Mouse (Mus musculus) lung, adult 2 months (tissue): Measurements from ENCODE around the gene BC037034. TPM values are rescaled to one million over a fixed set of nuclear protein-coding genes. Genes with fewer than 3 reads are reported as not detected.
"Not testable (repeated sequence)": the region's sequence is repeated elsewhere in the genome, so short reads cannot be mapped to it uniquely, and the experiment has no call there.

Source experiments
- DNase-seq: peaks from one replicate; pipeline ENCODE4 v3.0.0; 2022
- H3K4me1 ChIP-seq: fragments of 200-500 bp; 2 replicates; pipeline ENCODE4 v1.6.1; 2011; ENCODE audit warnings: low read length; ENCODE audit not compliant: control insufficient read depth, insufficient read depth
- H3K4me3 ChIP-seq: fragments of 200-500 bp; replicated peaks from 2 replicates; pipeline ENCODE3; 2011; ENCODE audit warnings: low read depth, mild to moderate bottlenecking, control low read depth, low read length; ENCODE audit errors: extremely low read depth
- CTCF ChIP-seq: fragments of 200-500 bp; IDR thresholded peaks from 2 replicates; pipeline ENCODE4 v1.5.1; 2011; ENCODE audit warnings: mild to moderate bottlenecking, low read length, control low read depth; ENCODE audit not compliant: insufficient read depth
- POLR2A ChIP-seq: fragments of 200-500 bp; IDR thresholded peaks from 2 replicates; pipeline ENCODE4 v1.6.1; 2011; ENCODE audit warnings: low read depth, mild to moderate bottlenecking, control low read depth, low read length, borderline replicate concordance; ENCODE audit errors: extremely low read depth
- WGBS: fragments of 180-500 bp; shearing (Covaris S2); methylation state at CpG from one replicate; pipeline ENCODE4 v1.1.7; 2018; 5-methylcytosine and 5-hydroxymethylcytosine counted together
- polyA plus RNA-seq: library from polyadenylated mRNA; depleted of rRNA; stranded (reverse); fragments of >200 nt; gene quantifications from 2 replicates; pipeline ENCODE4 v1.2.3, GENCODE M21; 2012; rRNA removed

BC037034 gene
- polyA plus RNA-seq, 1 experiment = 50.8 TPM

GRCm38 (mm10) chr5:138226491-138226890, 37.3 kb downstream of the BC037034 start:
- no peak for DNase-seq
- H3K4me3 ChIP-seq = no peak overlapping the region
- WGBS = 68% methylated on average over 4 of the region's 4 CpGs
- TF ChIP-seq CTCF (no peak), POLR2A (no peak)
- H3K4me1 ChIP-seq = no peaks in the 10 kb centered on the region

- no peak within 1 kb of the TSS for H3K4me3 ChIP-seq
- TF ChIP-seq CTCF = no peak
- TF ChIP-seq POLR2A = no peak
- no peaks in the 10 kb centered on the region for H3K4me1 ChIP-seq
- no peak for DNase-seq
- WGBS = 52% methylated on average over 2 of the region's 2 CpGs
These were observed 38.1 kb downstream of the BC037034 start, which contains the start of gene Nxpe5 for GRCm38 (mm10) chr5:138225700-138226099. Nxpe5 (plus strand) TSS chr5:138225898.

GRCm38 (mm10) chr5:138223287-138223686, 40.5 kb downstream of the BC037034 start:
- TF ChIP-seq CTCF = no peak
- no peak for TF ChIP-seq POLR2A
- 33% methylated on average over 3 of the region's 3 CpGs for WGBS
- DNase-seq = no peak
- Histone ChIP-seq H3K4me3 (no peak overlapping the region), H3K4me1 (no peaks in the 10 kb centered on the region)

GRCm38 (mm10) chr5:138222111-138222510, 41.7 kb downstream of the BC037034 start:
- TF ChIP-seq POLR2A = no peak
- TF ChIP-seq CTCF = peak; percentile 84
- H3K4me3 ChIP-seq = no peak overlapping the region
- DNase-seq = peak; percentile 79
- H3K4me1 ChIP-seq = no peaks in the 10 kb centered on the region
- WGBS = 20% methylated on average over 4 of the region's 4 CpGs

GRCm38 (mm10) chr5:138219864-138220263, 44.0 kb downstream of the BC037034 start:
- no peak overlapping the region for H3K4me3 ChIP-seq
- 13% methylated on average over 2 of the region's 2 CpGs for WGBS
- TF ChIP-seq CTCF (no peak), POLR2A (no peak)
- DNase-seq = no peak
- no peaks in the 10 kb centered on the region for H3K4me1 ChIP-seq

GRCm38 (mm10) chr5:138216632-138217031, 47.2 kb downstream of the BC037034 start:
- H3K4me3 ChIP-seq, DNase-seq, H3K4me1 ChIP-seq: not testable (repeated sequence)
- 83% methylated on average over 13 of the region's 13 CpGs for whole genome bisulfite sequencing

Other genes with a start within 250 kb of the BC037034 start
- gene Smok3a, start 242.8 kb downstream of the BC037034 start, polyA plus RNA-seq = not detected in 2 replicates
- gene Smok3b, start 242.6 kb downstream of the BC037034 start, polyA plus RNA-seq = not detected in 2 replicates
- not detected in 2 replicates for gene Smok3c, start 210.8 kb downstream of the BC037034 start, polyA plus RNA-seq
- gene Zkscan1, start 178.9 kb downstream of the BC037034 start, polyA plus RNA-seq = 4.0 and 5.9 TPM in 2 replicates
- 5.8 and 8.3 TPM in 2 replicates for gene Zscan21, start 147.1 kb downstream of the BC037034 start, polyA plus RNA-seq
- 2.7 and 3.5 TPM in 2 replicates for gene Zfp113, start 108.3 kb downstream of the BC037034 start, polyA plus RNA-seq
- gene Cops6, start 103.0 kb downstream of the BC037034 start, polyA plus RNA-seq = 47.7 and 59.9 TPM in 2 replicates
- gene Ap4m1, start 92.0 kb downstream of the BC037034 start, polyA plus RNA-seq = 28.4 and 40.3 TPM in 2 replicates
- gene Mcm7, start 91.6 kb downstream of the BC037034 start, polyA plus RNA-seq = 16.9 and 22.1 TPM in 2 replicates
- 48.4 and 52.6 TPM in 2 replicates for gene Taf6, start 76.6 kb downstream of the BC037034 start, polyA plus RNA-seq
- gene Cnpy4, start 76.5 kb downstream of the BC037034 start, polyA plus RNA-seq = 3.6 and 8.6 TPM in 2 replicates
- gene Mblac1, start 69.7 kb downstream of the BC037034 start, polyA plus RNA-seq = 5.0 and 5.5 TPM in 2 replicates
- 0.34 and 0.57 TPM in 2 replicates for gene Nxpe5, start 38.1 kb downstream of the BC037034 start, polyA plus RNA-seq
- 131 and 156 TPM in 2 replicates for gene Lamtor4, start 8.6 kb downstream of the BC037034 start, polyA plus RNA-seq
- gene Gal3st4, start 8.8 kb upstream of the BC037034 start, polyA plus RNA-seq = 0.74 and 1.5 TPM in 2 replicates
- 0.01 TPM in 1 of 2 replicates, not detected in the other for gene Gm43720, start 15.9 kb upstream of the BC037034 start, polyA plus RNA-seq
- gene Gpc2, start 16.0 kb upstream of the BC037034 start, polyA plus RNA-seq = 4.1 and 6.5 TPM in 2 replicates
- gene Stag3, start 16.2 kb upstream of the BC037034 start, polyA plus RNA-seq = 0.19 and 0.59 TPM in 2 replicates
- gene Pvrig, start 77.9 kb upstream of the BC037034 start, polyA plus RNA-seq = 0.36 and 0.60 TPM in 2 replicates
- 3.3 and 5.2 TPM in 2 replicates for gene Zfp157, start 177.4 kb upstream of the BC037034 start, polyA plus RNA-seq